Mouse (Mus musculus) C2C12 (cell line): ENCODE measurements at regions not wholly inside any gene's neighbourhood (a gene's known extent, or its start where the extent isn't known, plus 50 kb on each side); places are given as distances from the start of the nearest gene placed in this dataset.

ENCODE experiments used
- CTCF ChIP-seq: IDR thresholded peaks from one replicate; pipeline ENCODE4 v1.5.1; 2011; ENCODE audit not compliant: control insufficient read depth, insufficient read depth, insufficient read length
- USF1 ChIP-seq: IDR thresholded peaks from one replicate; pipeline ENCODE4 v1.6.1; 2011; ENCODE audit warnings: low read depth, mild to moderate bottlenecking, control low read depth, moderate library complexity

DNA sequence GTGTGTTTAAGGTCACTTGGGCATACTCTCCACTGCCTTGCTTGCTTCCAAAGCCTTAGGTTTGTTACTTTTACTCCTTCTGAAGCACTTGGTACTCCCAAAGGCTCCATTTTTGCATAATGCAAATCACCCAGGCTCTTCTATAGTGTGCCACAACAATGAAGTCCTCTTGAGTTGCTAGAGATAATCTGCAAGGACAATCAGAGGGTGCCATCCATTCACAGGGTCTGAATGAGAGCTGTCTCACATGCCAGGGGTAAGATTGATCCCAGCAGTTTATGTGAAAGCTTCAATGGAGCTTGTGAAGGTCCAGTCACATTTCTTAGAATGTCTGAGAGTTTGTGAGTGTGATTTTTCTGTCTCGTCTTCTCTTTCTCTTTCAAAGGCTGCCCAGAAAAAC lies 310.4 kb upstream of the Nbea start:
- TF ChIP-seq CTCF: no peak
- no peak for TF ChIP-seq USF1
